26 mouse cellular contexts compared by ENCODE assay signal in genomic region chrX:59701090-59701489, GRCm38 (mm10).
A peak's percentile ranks its signal among the peaks of the same experiment; 100 is the strongest.
DNase-seq lines count a peak whose midpoint lies in the region; ATAC-seq and TF ChIP-seq lines count a peak whose summit lies in the region.
"Had no signal": no experiment of that assay in that cellular context is flagged by ENCODE, and none has a peak within 500 bp of the region (broad histone marks: within the 10 kb centered on the region; RNA-seq: fewer than 3 reads in every experiment).

No protein-coding gene starts in this region.

- H3K27me3 ChIP-seq in hindbrain, embryonic 16.5 days (replicated peaks; ENCODE audit: control insufficient read depth, insufficient read depth, low read length): no peaks in the 10 kb centered on the region
- H3K27me3 ChIP-seq: embryonic facial prominence, embryonic 13.5 days; forebrain, embryonic 12.5 days; forebrain, embryonic 15.5 days; heart, embryonic 13.5 days had no signal

- 64% methylated on average over 2 of the region's 2 CpGs for WGBS in hindbrain, embryonic 16.5 days

- ATAC-seq in common myeloid progenitor, adult 5-6 weeks (replicated peaks; ENCODE audit: low read depth, poor library complexity, severe bottlenecking): peak; percentile 42; the same call in 1 of the 2 replicates
- peak; percentile 46 for ATAC-seq in megakaryocyte progenitor cell, adult 5-6 weeks (replicated peaks; ENCODE audit: poor library complexity)
- ATAC-seq in hindbrain, embryonic 16.5 days: no peak
- ATAC-seq: activated CD4-positive, CD25-positive, alpha-beta regulatory T cell, adult 4 months; forebrain, embryonic 15.5 days had no signal

- H3K4me3 ChIP-seq in hindbrain, embryonic 16.5 days (ENCODE audit: low read length): no peak overlapping the region
- H3K4me3 ChIP-seq in layer of hippocampus, adult 2 months: no peak overlapping the region
- H3K4me3 ChIP-seq: embryonic facial prominence, embryonic 10.5 days; embryonic facial prominence, embryonic 13.5 days; erythroblast, embryonic 14.5 days; forebrain, embryonic 12.5 days; forebrain, embryonic 15.5 days; heart, adult 2 months; heart, embryonic 10.5 days; heart, embryonic 13.5 days had no signal

- H3K4me2 ChIP-seq in hindbrain, embryonic 16.5 days (ENCODE audit: low read length): no peak overlapping the region
- H3K4me2 ChIP-seq: embryonic facial prominence, embryonic 13.5 days; forebrain, embryonic 12.5 days; forebrain, embryonic 15.5 days; heart, embryonic 13.5 days; hindbrain, embryonic 14.5 days had no signal

- DNase-seq in lung, postnatal 25 days (ENCODE audit: low spot score): peak; percentile 4
- no peak for DNase-seq in lung, adult 18-20 months
- DNase-seq in layer of hippocampus, adult 2 months (ENCODE audit: low spot score in 2 of 2): no peak
- DNase-seq: adrenal gland, adult 8-10 months; B cell, adult 2 months; cerebellum, adult 11 months; cerebellum, adult 2 months; cerebellum, adult 9-11 months; cerebellum, postnatal 25 days; embryo, embryonic 11 days; gastrocnemius, postnatal 25 days; heart, adult 2 months; heart, postnatal 14 days; heart, postnatal 4 days had no signal

- TF ChIP-seq CTCF in layer of hippocampus, adult 2 months (conservative IDR thresholded peaks at IDR 0.05): no peak

- no peaks in the 10 kb centered on the region for H3K36me3 ChIP-seq in hindbrain, embryonic 16.5 days (ENCODE audit: control insufficient read depth, insufficient read depth, low read length)
- H3K36me3 ChIP-seq: embryonic facial prominence, embryonic 10.5 days; embryonic facial prominence, embryonic 13.5 days; forebrain, embryonic 12.5 days; forebrain, embryonic 15.5 days; heart, embryonic 10.5 days; heart, embryonic 13.5 days had no signal

- H3K9me3 ChIP-seq in hindbrain, embryonic 16.5 days (ENCODE audit: control insufficient read depth, low read length): no peaks in the 10 kb centered on the region
- H3K9me3 ChIP-seq: embryonic facial prominence, embryonic 10.5 days; embryonic facial prominence, embryonic 13.5 days; forebrain, embryonic 12.5 days; forebrain, embryonic 15.5 days; heart, embryonic 10.5 days; heart, embryonic 13.5 days had no signal

- no peak overlapping the region for H3K9ac ChIP-seq in hindbrain, embryonic 16.5 days (ENCODE audit: low read depth, low read length)
- H3K9ac ChIP-seq: embryonic facial prominence, embryonic 13.5 days; forebrain, embryonic 12.5 days; forebrain, embryonic 15.5 days; heart, embryonic 13.5 days; hindbrain, embryonic 14.5 days had no signal

- H3K4me1 ChIP-seq in hindbrain, embryonic 16.5 days (ENCODE audit: control insufficient read depth, insufficient read depth, low read depth, low read length): no peaks in the 10 kb centered on the region
- H3K4me1 ChIP-seq: embryonic facial prominence, embryonic 10.5 days; embryonic facial prominence, embryonic 13.5 days; forebrain, embryonic 12.5 days; forebrain, embryonic 15.5 days; heart, embryonic 10.5 days; heart, embryonic 13.5 days had no signal

- no peak overlapping the region for H3K27ac ChIP-seq in hindbrain, embryonic 16.5 days (ENCODE audit: low read depth, low read length)
- no peak overlapping the region for H3K27ac ChIP-seq in layer of hippocampus, adult 2 months
- H3K27ac ChIP-seq: embryonic facial prominence, embryonic 10.5 days; embryonic facial prominence, embryonic 13.5 days; forebrain, embryonic 12.5 days; forebrain, embryonic 15.5 days; heart, adult 2 months; heart, embryonic 10.5 days; heart, embryonic 13.5 days; hindbrain, embryonic 14.5 days had no signal
